Mouse (Mus musculus): ENCODE measurements at regions not wholly inside any gene's neighbourhood (a gene's known extent, or its start where the extent isn't known, plus 50 kb on each side); places are given as distances from the start of the nearest gene placed in this dataset.
"Not testable (repeated sequence)": the region's sequence is repeated elsewhere in the genome, so short reads cannot be mapped to it uniquely, and the experiment has no call there.

GRCm38 (mm10) chr13:12726831-12727230 lies 73.0 kb downstream of the Prl2c3 start:
- not testable (repeated sequence) for DNase-seq

- DNase-seq, result not testable (repeated sequence)
Measured at GRCm38 (mm10) chr13:12717972-12718546, 81.8 kb downstream of the Prl2c3 start.

GRCm38 (mm10) chr13:12711471-12712273 lies 88.2 kb downstream of the Prl2c3 start:
- no peak for DNase-seq

- peak; percentile 14 for DNase-seq
Measured at GRCm38 (mm10) chr13:12702804-12703612, 96.9 kb downstream of the Prl2c3 start.

GRCm38 (mm10) chr13:12702111-12702803 lies 97.6 kb downstream of the Prl2c3 start:
- DNase-seq, result peak; percentile 26

GRCm38 (mm10) chr13:12693593-12694118 lies 106.2 kb downstream of the Prl2c3 start:
- DNase-seq, result not testable (repeated sequence)

- not testable (repeated sequence) for DNase-seq
Measured at GRCm38 (mm10) chr13:12688778-12689177, 111.1 kb downstream of the Prl2c3 start.

- DNase-seq, result not testable (repeated sequence)
Measured at GRCm38 (mm10) chr13:12688149-12688548, 111.7 kb downstream of the Prl2c3 start.

- not testable (repeated sequence) for DNase-seq
Measured at GRCm38 (mm10) chr13:12680954-12681571, 115.4 kb downstream of the Ero1lb start.

GRCm38 (mm10) chr13:12680283-12680953 lies 114.7 kb downstream of the Ero1lb start:
- DNase-seq, result peak; percentile 39

- DNase-seq, result no peak
Measured at GRCm38 (mm10) chr13:12677372-12677771, 111.7 kb downstream of the Ero1lb start.

GRCm38 (mm10) chr13:12671011-12671410 lies 105.3 kb downstream of the Ero1lb start:
- DNase-seq, result not testable (repeated sequence)

GRCm38 (mm10) chr13:12668742-12669141 lies 103.1 kb downstream of the Ero1lb start:
- not testable (repeated sequence) for DNase-seq

- peak; percentile 45 for DNase-seq
Measured at GRCm38 (mm10) chr13:12667727-12668665, 102.3 kb downstream of the Ero1lb start.

GRCm38 (mm10) chr13:12666050-12666449 lies 100.4 kb downstream of the Ero1lb start:
- not testable (repeated sequence) for DNase-seq

All from kidney, adult 11 months (tissue).